Mouse (Mus musculus): ENCODE results near the gene Zc3h13. TPM values are rescaled to one million over a fixed set of nuclear protein-coding genes. Genes with fewer than 3 reads are reported as not detected.

The Zc3h13 gene
- polyA plus RNA-seq (2012; rRNA removed), result 4.3 and 5.4 TPM in 2 replicates

- Histone ChIP-seq H3K36me3 (ENCODE audit: control insufficient read depth, insufficient read depth, low read length) (no peaks in the 10 kb centered on the region), H3K4me3 (ENCODE audit: control insufficient read depth, low read depth, low read length) (peak within 1 kb of the TSS; percentile 99), H3K27me3 (ENCODE audit: control insufficient read depth, insufficient read depth, low read length) (no peaks in the 10 kb centered on the region), H3K27ac (ENCODE audit: control insufficient read depth, insufficient read depth, low read depth, low read length) (peak within 1 kb of the TSS; percentile 92), H3K4me1 (ENCODE audit: control insufficient read depth, insufficient read depth, low read length) (peaks cover 4% of the 10 kb centered on the region)
- TF ChIP-seq CTCF (IDR thresholded peaks at IDR 0.05; ENCODE audit: control insufficient read depth, insufficient read depth, insufficient replicate concordance, low read depth, low read length) (no peak), POLR2A (IDR thresholded peaks at IDR 0.05; ENCODE audit: control insufficient read depth, low read depth, low read length) (peak; percentile 98)
These were observed at the start of gene Zc3h13 for GRCm38 (mm10) chr14:75284193-75284915. TSS of gene Zc3h13 (plus strand) at chr14:75284373.

DNA sequence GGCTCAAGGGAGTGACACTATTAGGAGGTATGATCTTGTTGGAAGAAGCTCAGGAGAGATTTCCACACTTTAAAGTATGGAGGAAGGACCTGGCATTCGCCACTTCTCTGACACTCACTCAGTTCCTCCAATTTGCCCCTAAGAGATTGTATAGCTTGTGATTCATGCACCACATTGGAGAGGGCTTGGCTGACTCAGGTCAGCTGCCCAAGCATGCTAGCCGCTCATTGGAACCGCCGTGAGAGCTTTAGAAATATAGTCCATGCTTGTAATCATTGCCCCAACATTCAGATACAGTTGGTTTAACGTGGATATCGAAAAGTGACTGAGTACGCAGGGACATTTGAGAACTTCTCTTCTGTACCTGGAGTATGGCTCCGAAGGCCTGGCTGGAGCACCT is 48.6 kb upstream of the Zc3h13 start:
- H3K27ac ChIP-seq (ENCODE audit: control insufficient read depth, insufficient read depth, low read depth, low read length), result no peak overlapping the region
- no peak overlapping the region; the same call in 1 of the 2 replicates for H3K4me3 ChIP-seq (ENCODE audit: control insufficient read depth, low read depth, low read length)
- no peaks in the 10 kb centered on the region for H3K36me3 ChIP-seq (ENCODE audit: control insufficient read depth, insufficient read depth, low read length)
- peaks cover 6% of the 10 kb centered on the region for H3K4me1 ChIP-seq (ENCODE audit: control insufficient read depth, insufficient read depth, low read length)
- no peaks in the 10 kb centered on the region for H3K27me3 ChIP-seq (ENCODE audit: control insufficient read depth, insufficient read depth, low read length)
- TF ChIP-seq POLR2A (IDR thresholded peaks at IDR 0.05; ENCODE audit: control insufficient read depth, low read depth, low read length), result no peak
- TF ChIP-seq CTCF (IDR thresholded peaks at IDR 0.05; ENCODE audit: control insufficient read depth, insufficient read depth, insufficient replicate concordance, low read depth, low read length), result no peak

DNA sequence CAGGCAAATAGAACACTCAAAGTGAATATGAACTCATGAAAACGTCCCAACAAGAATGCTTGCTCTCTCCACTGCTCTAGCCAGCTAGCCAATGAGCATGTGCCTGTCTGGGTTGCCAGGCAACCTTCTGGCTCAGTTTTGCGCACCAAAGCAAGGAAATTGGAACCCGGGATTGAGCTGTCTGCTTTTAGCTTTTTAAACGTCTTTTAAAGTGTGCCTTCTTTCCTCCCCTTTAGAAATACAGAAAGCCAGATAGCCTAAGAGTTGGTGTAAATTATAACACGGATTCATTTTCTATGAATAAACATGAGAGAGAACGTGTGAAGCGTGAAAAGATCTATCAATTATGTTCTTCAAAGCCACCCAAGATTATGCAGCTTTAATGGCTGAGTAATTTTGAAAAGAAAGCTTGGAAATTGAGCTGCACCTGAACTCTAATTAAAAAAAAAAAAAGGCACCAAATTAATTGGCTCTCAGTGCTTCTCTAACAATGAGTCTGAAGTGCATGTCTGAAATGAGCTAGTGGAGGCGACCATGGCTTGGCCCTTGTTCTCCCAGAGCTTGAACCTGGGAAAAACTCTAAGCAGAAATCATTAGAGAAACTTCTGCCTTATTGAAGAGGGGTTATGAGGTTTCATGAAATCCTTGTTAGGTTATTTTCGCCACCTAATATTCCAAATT is 48.1 kb upstream of the Zc3h13 start:
- H3K27ac ChIP-seq (ENCODE audit: control insufficient read depth, insufficient read depth, low read depth, low read length), result no peak overlapping the region
- H3K4me3 ChIP-seq (ENCODE audit: control insufficient read depth, low read depth, low read length), result no peak overlapping the region; the same call in 1 of the 2 replicates
- H3K36me3 ChIP-seq (ENCODE audit: control insufficient read depth, insufficient read depth, low read length), result no peaks in the 10 kb centered on the region

DNA sequence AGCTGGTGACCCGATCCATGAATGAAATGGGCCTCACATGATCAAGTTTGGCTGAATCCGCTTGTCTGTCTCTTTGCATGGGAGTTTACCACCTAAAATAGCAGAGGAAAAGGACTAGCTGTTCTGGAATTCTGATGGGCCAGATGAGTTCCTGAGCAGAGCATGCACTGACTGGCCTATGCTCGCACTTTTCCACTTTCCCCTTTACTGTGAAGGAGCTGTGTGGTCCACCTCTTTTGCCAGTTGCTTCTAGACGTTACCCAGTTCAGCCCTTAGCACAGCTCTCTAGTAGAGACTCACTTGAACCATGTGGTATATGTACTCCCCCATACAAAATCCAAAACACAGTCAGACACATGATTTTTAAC is 47.6 kb upstream of the Zc3h13 start:
- Histone ChIP-seq H3K4me3 (ENCODE audit: control insufficient read depth, low read depth, low read length) (no peak overlapping the region), H3K27me3 (ENCODE audit: control insufficient read depth, insufficient read depth, low read length) (no peaks in the 10 kb centered on the region), H3K4me1 (ENCODE audit: control insufficient read depth, insufficient read depth, low read length) (peaks cover 6% of the 10 kb centered on the region), H3K27ac (ENCODE audit: control insufficient read depth, insufficient read depth, low read depth, low read length) (no peak overlapping the region), H3K36me3 (ENCODE audit: control insufficient read depth, insufficient read depth, low read length) (no peaks in the 10 kb centered on the region)
- TF ChIP-seq POLR2A (IDR thresholded peaks at IDR 0.05; ENCODE audit: control insufficient read depth, low read depth, low read length) (no peak), CTCF (IDR thresholded peaks at IDR 0.05; ENCODE audit: control insufficient read depth, insufficient read depth, insufficient replicate concordance, low read depth, low read length) (no peak)

More for the DNA sequence above, 48.1 kb upstream of the Zc3h13 start:
- TF ChIP-seq POLR2A (IDR thresholded peaks at IDR 0.05; ENCODE audit: control insufficient read depth, low read depth, low read length) (no peak), CTCF (IDR thresholded peaks at IDR 0.05; ENCODE audit: control insufficient read depth, insufficient read depth, insufficient replicate concordance, low read depth, low read length) (no peak)
- Histone ChIP-seq H3K27me3 (ENCODE audit: control insufficient read depth, insufficient read depth, low read length) (no peaks in the 10 kb centered on the region), H3K4me1 (ENCODE audit: control insufficient read depth, insufficient read depth, low read length) (peaks cover 6% of the 10 kb centered on the region)

DNA sequence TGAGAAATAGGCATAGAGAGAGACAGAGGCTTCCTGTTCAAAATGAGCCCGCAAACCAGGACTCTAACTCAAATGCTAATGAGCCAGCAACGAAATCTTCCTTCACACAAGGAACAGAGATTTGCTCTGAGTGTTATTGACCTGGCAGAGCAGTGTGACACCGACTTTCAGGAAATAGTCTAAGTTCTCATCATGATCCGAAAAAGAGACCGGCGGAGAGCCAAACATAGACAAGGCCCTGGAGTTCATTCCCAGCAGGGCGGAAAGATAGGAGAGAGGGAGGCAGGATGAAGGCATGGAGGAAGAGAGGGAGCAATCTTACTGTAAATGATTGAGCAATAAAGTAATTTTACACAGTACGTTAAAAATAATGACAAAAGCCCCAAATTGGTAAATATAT is 47.1 kb upstream of the Zc3h13 start:
- Histone ChIP-seq H3K4me3 (ENCODE audit: control insufficient read depth, low read depth, low read length) (no peak overlapping the region), H3K4me1 (ENCODE audit: control insufficient read depth, insufficient read depth, low read length) (peaks cover 6% of the 10 kb centered on the region), H3K27me3 (ENCODE audit: control insufficient read depth, insufficient read depth, low read length) (no peaks in the 10 kb centered on the region), H3K36me3 (ENCODE audit: control insufficient read depth, insufficient read depth, low read length) (no peaks in the 10 kb centered on the region), H3K27ac (ENCODE audit: control insufficient read depth, insufficient read depth, low read depth, low read length) (no peak overlapping the region)
- TF ChIP-seq CTCF (IDR thresholded peaks at IDR 0.05; ENCODE audit: control insufficient read depth, insufficient read depth, insufficient replicate concordance, low read depth, low read length) (no peak), POLR2A (IDR thresholded peaks at IDR 0.05; ENCODE audit: control insufficient read depth, low read depth, low read length) (no peak)

DNA sequence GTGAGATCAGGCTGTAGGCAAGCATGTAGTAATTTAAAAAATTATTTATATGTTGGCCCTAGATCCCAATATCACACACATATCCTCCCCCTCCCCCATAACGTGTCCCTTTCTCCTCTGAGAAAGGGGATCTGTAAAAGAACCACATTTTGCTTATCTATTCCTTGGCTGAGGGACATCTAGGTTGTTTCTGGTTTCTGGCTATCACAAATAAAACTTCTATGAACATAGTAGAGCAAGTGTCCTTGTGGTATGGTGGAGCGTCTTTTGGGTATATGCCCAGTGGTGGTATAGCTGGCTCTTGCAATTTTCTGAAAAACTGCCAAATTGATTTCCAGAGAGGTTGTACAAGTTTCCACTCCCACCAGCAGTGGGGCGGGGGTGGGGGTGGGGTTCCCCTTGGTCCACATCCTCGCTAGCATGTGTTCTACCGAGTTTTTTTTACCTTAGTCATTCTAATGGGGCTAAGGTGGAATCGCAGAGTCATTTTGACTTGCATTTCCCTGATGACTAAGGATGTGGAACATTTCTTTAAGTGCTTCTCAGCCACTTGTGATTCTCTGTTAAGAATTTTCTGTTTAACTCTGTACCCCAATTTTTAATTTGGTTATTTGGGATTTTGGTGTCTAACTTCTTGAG is 46.0 kb upstream of the Zc3h13 start:
- H3K27ac ChIP-seq (ENCODE audit: control insufficient read depth, insufficient read depth, low read depth, low read length), result no peak overlapping the region
- no peak overlapping the region for H3K4me3 ChIP-seq (ENCODE audit: control insufficient read depth, low read depth, low read length)
- H3K36me3 ChIP-seq (ENCODE audit: control insufficient read depth, insufficient read depth, low read length), result no peaks in the 10 kb centered on the region
- no peak for TF ChIP-seq POLR2A (IDR thresholded peaks at IDR 0.05; ENCODE audit: control insufficient read depth, low read depth, low read length)
- no peak for TF ChIP-seq CTCF (IDR thresholded peaks at IDR 0.05; ENCODE audit: control insufficient read depth, insufficient read depth, insufficient replicate concordance, low read depth, low read length)
- no peaks in the 10 kb centered on the region for H3K27me3 ChIP-seq (ENCODE audit: control insufficient read depth, insufficient read depth, low read length)
- H3K4me1 ChIP-seq (ENCODE audit: control insufficient read depth, insufficient read depth, low read length), result peaks cover 6% of the 10 kb centered on the region

- no peak for TF ChIP-seq CTCF (IDR thresholded peaks at IDR 0.05; ENCODE audit: control insufficient read depth, insufficient read depth, insufficient replicate concordance, low read depth, low read length)
- TF ChIP-seq POLR2A (IDR thresholded peaks at IDR 0.05; ENCODE audit: control insufficient read depth, low read depth, low read length), result no peak
- H3K4me1 ChIP-seq (ENCODE audit: control insufficient read depth, insufficient read depth, low read length), result no peaks in the 10 kb centered on the region
These were observed 42.1 kb upstream of the Zc3h13 start, which contains the start of gene Cpb2 for GRCm38 (mm10) chr14:75242087-75242486. TSS of gene Cpb2 (plus strand) at chr14:75242287.

More at GRCm38 (mm10) chr14:75242087-75242486, 42.1 kb upstream of the Zc3h13 start, which contains the start of gene Cpb2:
- no peaks in the 10 kb centered on the region for H3K27me3 ChIP-seq (ENCODE audit: control insufficient read depth, insufficient read depth, low read length)
- H3K4me3 ChIP-seq (ENCODE audit: control insufficient read depth, low read depth, low read length), result no peak within 1 kb of the TSS
- no peaks in the 10 kb centered on the region for H3K36me3 ChIP-seq (ENCODE audit: control insufficient read depth, insufficient read depth, low read length)
- no peak within 1 kb of the TSS for H3K27ac ChIP-seq (ENCODE audit: control insufficient read depth, insufficient read depth, low read depth, low read length)

Data from testis, adult 2 months (tissue).